Mouse (Mus musculus) neural tube, embryonic 14.5 days (tissue): ENCODE data around the gene Ufm1. TPM values are rescaled to one million over a fixed set of nuclear protein-coding genes. Genes with fewer than 3 reads are reported as not detected.

Experiments
- ATAC-seq: fragments of 200-750 bp; cut with Nextera tagmentation; 2 replicates; pipeline ENCODE4 v1.8.0; 2017; ENCODE audit warnings: low read depth, mild to moderate bottlenecking, moderate TSS enrichment, moderate library complexity
- H3K27ac ChIP-seq: fragments of 300-500 bp; sonication (generic); 2 replicates; pipeline ENCODE4 v1.5.1; 2014; ENCODE audit warnings: low read depth, mild to moderate bottlenecking, control low read depth, low read length, moderate library complexity, mixed read lengths
- H3K27me3 ChIP-seq: fragments of 300-500 bp; sonication (generic); 2 replicates; pipeline ENCODE4 v1.6.1; 2014; ENCODE audit warnings: low read length; ENCODE audit not compliant: control insufficient read depth, insufficient read depth
- H3K36me3 ChIP-seq: fragments of 300-500 bp; sonication (generic); 2 replicates; pipeline ENCODE4 v1.6.1; 2014; ENCODE audit warnings: low read length, mixed read lengths; ENCODE audit not compliant: control insufficient read depth, insufficient read depth
- H3K4me1 ChIP-seq: fragments of 300-500 bp; sonication (generic); 2 replicates; pipeline ENCODE4 v1.6.1; 2014; ENCODE audit warnings: low read length; ENCODE audit not compliant: control insufficient read depth, insufficient read depth
- H3K4me2 ChIP-seq: fragments of 300-500 bp; sonication (generic); 2 replicates; pipeline ENCODE4 v1.6.1; 2014; ENCODE audit warnings: mild to moderate bottlenecking, low read depth, low read length, control low read depth
- H3K4me3 ChIP-seq: fragments of 300-500 bp; sonication (generic); 2 replicates; pipeline ENCODE4 v1.5.1; 2014; ENCODE audit warnings: low read depth, low read length, control low read depth, mixed read lengths
- H3K9ac ChIP-seq: fragments of 300-500 bp; sonication (generic); replicated peaks from 2 replicates; pipeline ENCODE4 v1.6.1; 2014; ENCODE audit warnings: low read depth, mild to moderate bottlenecking, control low read depth, low read length, mixed read lengths
- H3K9me3 ChIP-seq: fragments of 300-500 bp; sonication (generic); 2 replicates; pipeline ENCODE4 v1.6.1; 2016; ENCODE audit warnings: low read length; ENCODE audit not compliant: control insufficient read depth
- WGBS: fragments of 180-500 bp; shearing (Covaris S2); extraction: QIAGEN DNeasy Blood & Tissue Kit; methylation state at CpG from one replicate; pipeline ENCODE4 v1.1.7; 2014; 5-methylcytosine and 5-hydroxymethylcytosine counted together
- polyA plus RNA-seq: library from polyadenylated mRNA; unstranded; fragments of >200 nt; fragmentation: Nextera tagmentation; extraction: Ambion mirVana; gene quantifications from 2 replicates; pipeline ENCODE4 v1.2.1, GENCODE M21; 2014

Ufm1 gene
- polyA plus RNA-seq, 1 experiment from 2014 or later = 78.6 TPM

DNA sequence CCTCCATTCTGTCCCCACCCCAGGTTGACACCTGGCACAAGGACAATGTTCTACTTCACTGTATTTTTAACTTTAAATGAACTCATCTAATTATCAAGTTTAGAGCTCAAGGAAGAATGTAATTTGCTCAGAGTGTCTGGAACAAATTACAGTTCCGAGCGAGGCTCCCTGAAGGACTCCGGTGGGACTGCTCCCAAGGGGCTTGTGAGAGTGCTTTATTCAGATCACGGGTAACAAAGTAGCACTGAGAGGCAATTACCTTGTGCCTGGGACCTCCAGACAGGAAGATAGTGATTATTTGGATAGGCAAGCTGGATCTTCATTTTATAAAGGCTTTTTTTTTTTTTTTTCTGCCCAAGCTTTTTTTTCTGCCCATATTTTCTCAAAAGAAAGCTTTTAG, 15.9 kb downstream of the Ufm1 start:
- WGBS = 44% methylated on average over 4 of the region's 4 CpGs
- no peaks in the 10 kb centered on the region for H3K27me3 ChIP-seq
- H3K4me2 ChIP-seq = no peak overlapping the region
- H3K9ac ChIP-seq = no peak overlapping the region
- no peak overlapping the region for H3K4me3 ChIP-seq
- no peaks in the 10 kb centered on the region for H3K9me3 ChIP-seq
- no peak overlapping the region for H3K27ac ChIP-seq
- peak; percentile 56; the same call in 1 of the 2 replicates for ATAC-seq
- no peaks in the 10 kb centered on the region for H3K4me1 ChIP-seq
- no peaks in the 10 kb centered on the region for H3K36me3 ChIP-seq

- Histone ChIP-seq H3K36me3 (no peaks in the 10 kb centered on the region), H3K9ac (no peak overlapping the region), H3K27me3 (no peaks in the 10 kb centered on the region), H3K4me1 (no peaks in the 10 kb centered on the region), H3K27ac (no peak overlapping the region), H3K4me3 (no peak overlapping the region), H3K4me2 (no peak overlapping the region), H3K9me3 (no peaks in the 10 kb centered on the region)
- no peak for ATAC-seq
- WGBS = 84% methylated on average over 7 of the region's 7 CpGs
Measured at GRCm38 (mm10) chr3:53846206-53846928, 17.3 kb downstream of the Ufm1 start.

DNA sequence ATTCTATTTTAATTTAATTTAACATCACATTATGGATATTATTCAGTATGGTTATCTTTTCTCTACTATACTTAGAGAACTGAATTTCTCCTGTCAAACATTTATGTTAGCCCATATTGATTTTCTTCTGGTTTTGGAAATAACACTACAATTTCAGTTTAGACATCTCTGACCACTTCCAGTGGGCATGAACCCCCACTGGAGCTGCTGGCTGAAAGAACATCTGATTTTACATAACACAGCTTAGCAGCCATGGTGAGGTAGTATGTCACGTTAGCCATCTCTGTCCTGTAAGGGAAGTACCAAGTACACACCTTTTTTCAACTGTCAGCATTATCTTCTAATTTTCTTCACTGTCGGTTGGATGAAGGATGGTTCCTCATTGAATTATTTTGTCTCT, 18.8 kb downstream of the Ufm1 start, which contains the start of gene Gm10985:
TSS of gene Gm10985 (plus strand) at position 301 of the 400 bp plus-strand sequence.
- Histone ChIP-seq H3K27me3 (no peaks in the 10 kb centered on the region), H3K36me3 (no peaks in the 10 kb centered on the region), H3K4me2 (no peak within 1 kb of the TSS), H3K4me3 (no peak within 1 kb of the TSS), H3K27ac (no peak within 1 kb of the TSS), H3K4me1 (no peaks in the 10 kb centered on the region), H3K9ac (no peak within 1 kb of the TSS), H3K9me3 (no peaks in the 10 kb centered on the region)
- no peak for ATAC-seq
- 90% methylated on average over 2 of the region's 2 CpGs for WGBS

GRCm38 (mm10) chr3:53834238-53834637, 29.4 kb downstream of the Ufm1 start:
- 80% methylated on average over 2 of the region's 2 CpGs for WGBS
- no peak overlapping the region for H3K4me2 ChIP-seq
- no peak for ATAC-seq
- H3K9me3 ChIP-seq = no peaks in the 10 kb centered on the region
- H3K4me3 ChIP-seq = no peak overlapping the region
- H3K9ac ChIP-seq = no peak overlapping the region
- no peak overlapping the region for H3K27ac ChIP-seq
- H3K36me3 ChIP-seq = no peaks in the 10 kb centered on the region
- H3K4me1 ChIP-seq = no peaks in the 10 kb centered on the region
- no peaks in the 10 kb centered on the region for H3K27me3 ChIP-seq

DNA sequence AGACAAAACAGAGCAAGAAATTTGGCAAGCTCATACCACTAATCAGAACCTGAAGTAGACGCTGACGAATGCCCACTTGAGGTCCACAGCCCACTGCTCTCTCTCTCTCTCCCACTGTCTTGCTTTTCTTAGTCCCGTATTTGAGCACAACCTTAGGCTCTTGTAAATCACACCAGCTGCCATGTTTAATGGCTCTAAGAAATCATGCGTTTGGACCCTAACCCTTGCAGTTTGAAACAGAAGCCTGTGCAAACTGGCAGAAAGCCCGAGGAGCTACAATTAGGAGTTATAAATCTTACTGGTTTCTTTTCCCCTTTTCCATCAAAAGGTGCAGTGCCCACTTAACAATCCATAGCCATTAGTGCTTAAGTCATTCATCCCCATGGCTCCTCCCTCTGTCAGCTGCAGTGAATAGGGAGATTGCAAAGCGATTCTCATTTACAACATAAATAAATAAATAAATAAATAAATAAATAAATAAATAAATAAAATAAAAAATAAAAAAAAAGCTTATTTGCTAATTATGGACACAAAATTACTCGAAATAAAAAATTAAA, 50.1 kb downstream of the Ufm1 start:
- Histone ChIP-seq H3K27me3 (no peaks in the 10 kb centered on the region), H3K4me1 (no peaks in the 10 kb centered on the region), H3K4me3 (no peak overlapping the region), H3K4me2 (no peak overlapping the region), H3K36me3 (no peaks in the 10 kb centered on the region), H3K9me3 (no peaks in the 10 kb centered on the region), H3K27ac (no peak overlapping the region), H3K9ac (no peak overlapping the region)
- 18% methylated on average over 7 of the region's 7 CpGs for WGBS
- ATAC-seq = peak; percentile 95

Other genes with a start within 250 kb of the Ufm1 start
- gene Frem2, start 206.5 kb downstream of the Ufm1 start, polyA plus RNA-seq = 1.6 and 2.0 TPM in 2 replicates
- gene Gm10985, start 18.7 kb downstream of the Ufm1 start, polyA plus RNA-seq = not detected in 2 replicates